12 mouse cellular contexts compared by ENCODE assay signal in the genomic region with DNA sequence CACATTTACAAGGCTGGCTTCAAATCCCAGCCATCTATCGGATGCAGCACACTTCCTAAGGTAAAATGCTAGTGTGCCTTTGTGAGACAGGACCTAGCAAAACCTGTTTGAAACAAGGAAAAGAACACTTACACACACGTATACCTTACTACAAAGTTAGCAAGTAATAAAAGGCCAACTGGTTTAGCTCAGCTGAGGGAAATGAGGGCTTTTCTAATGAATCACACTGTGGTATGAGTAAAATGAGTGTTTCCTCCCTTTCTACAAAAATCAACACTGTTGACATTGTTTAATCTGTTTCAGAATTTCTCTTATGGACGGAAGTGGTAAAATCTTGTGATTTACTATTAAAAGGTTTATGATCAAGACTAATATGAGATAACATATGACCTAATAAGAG.
DNase-seq lines count a peak whose midpoint lies in the region; ATAC-seq and TF ChIP-seq lines count a peak whose summit lies in the region.
"Had no signal": no experiment of that assay in that cellular context is flagged by ENCODE, and none has a peak within 500 bp of the region (broad histone marks: within the 10 kb centered on the region; RNA-seq: fewer than 3 reads in every experiment).

No protein-coding gene starts in this region.

- H3K27me3 ChIP-seq in heart, embryonic 10.5 days (ENCODE audit: insufficient read depth, poor library complexity, severe bottlenecking), result no peaks in the 10 kb centered on the region
- H3K27me3 ChIP-seq in kidney, postnatal 0 days (ENCODE audit: insufficient read depth, low read length), result no peaks in the 10 kb centered on the region
- no peaks in the 10 kb centered on the region for H3K27me3 ChIP-seq in limb, embryonic 13.5 days
- H3K27me3 ChIP-seq in midbrain, postnatal 0 days (ENCODE audit: insufficient read depth, low read length), result no peaks in the 10 kb centered on the region
- H3K27me3 ChIP-seq: liver, embryonic 12.5 days; megakaryocyte, embryonic 14.5 days had no signal

- no peak overlapping the region for H3K9ac ChIP-seq in kidney, postnatal 0 days (ENCODE audit: low read depth, low read length)
- H3K9ac ChIP-seq in limb, embryonic 13.5 days, result no peak overlapping the region
- H3K9ac ChIP-seq in midbrain, postnatal 0 days (replicated peaks; ENCODE audit: low read length, poor library complexity, severe bottlenecking), result no peak overlapping the region
- H3K9ac ChIP-seq: liver, embryonic 12.5 days had no signal

- intact Hi-C loops in heart, postnatal 25 days (cut with DNase I), result loop anchor here (5.0 kb wide), 1 partner anchor 40 kb away; no protein-coding TSS in a partner anchor

- H3K4me1 ChIP-seq in heart, embryonic 10.5 days, result peaks cover 56% of the 10 kb centered on the region
- peaks cover 20% of the 10 kb centered on the region for H3K4me1 ChIP-seq in kidney, postnatal 0 days (replicated peaks; ENCODE audit: insufficient read depth, low read length)
- peaks cover 50% of the 10 kb centered on the region for H3K4me1 ChIP-seq in limb, embryonic 13.5 days
- 0 out of 2 replicates have a peak, but pooled peaks cover 6% of the 10 kb centered on the region for H3K4me1 ChIP-seq in midbrain, postnatal 0 days (ENCODE audit: insufficient read depth, low read length)

- no peak for TF ChIP-seq CTCF in kidney, postnatal 0 days (IDR thresholded peaks at IDR 0.05; ENCODE audit: low read depth)
- TF ChIP-seq CTCF in midbrain, postnatal 0 days (IDR thresholded peaks at IDR 0.05), result no peak

- no peak overlapping the region for H3K4me3 ChIP-seq in heart, embryonic 10.5 days
- no peak overlapping the region for H3K4me3 ChIP-seq in kidney, postnatal 0 days (replicated peaks; ENCODE audit: low read depth, low read length)
- no peak overlapping the region for H3K4me3 ChIP-seq in limb, embryonic 13.5 days
- H3K4me3 ChIP-seq in midbrain, postnatal 0 days (ENCODE audit: low read depth, low read length), result no peak overlapping the region
- H3K4me3 ChIP-seq: hindbrain, embryonic 10.5 days; liver, embryonic 12.5 days had no signal

- WGBS in heart, embryonic 10.5 days, result 73% methylated on average over 3 of the region's 3 CpGs
- 46% methylated on average over 3 of the region's 3 CpGs for WGBS in kidney, postnatal 0 days
- WGBS in limb, embryonic 13.5 days, result 42% methylated on average over 3 of the region's 3 CpGs
- WGBS in midbrain, postnatal 0 days, result 83% methylated on average over 3 of the region's 3 CpGs

- peak overlapping the region; percentile 84; the same call in 1 of the 2 replicates for H3K27ac ChIP-seq in heart, embryonic 10.5 days
- H3K27ac ChIP-seq in kidney, postnatal 0 days, result peak overlapping the region; percentile 85
- peak overlapping the region; percentile 52; the same call in 1 of the 2 replicates for H3K27ac ChIP-seq in limb, embryonic 13.5 days
- no peak overlapping the region for H3K27ac ChIP-seq in midbrain, postnatal 0 days (ENCODE audit: low read depth, low read length)
- H3K27ac ChIP-seq: hindbrain, embryonic 10.5 days had no signal

- ATAC-seq in kidney, postnatal 0 days (replicated peaks; ENCODE audit: low FRiP score, low read depth), result no peak
- peak; percentile 11 for ATAC-seq in CD4-positive, CD25-positive, alpha-beta regulatory T cell, adult 4 months
- no peak for ATAC-seq in limb, embryonic 13.5 days (ENCODE audit: low FRiP score, low read depth)
- ATAC-seq in monocyte, adult 5-6 weeks (replicated peaks; ENCODE audit: insufficient number of reproducible peaks, low FRiP score, low TSS enrichment, poor library complexity, severe bottlenecking), result no peak
- ATAC-seq in midbrain, postnatal 0 days (ENCODE audit: low FRiP score), result no peak

- no peak overlapping the region for H3K4me2 ChIP-seq in kidney, postnatal 0 days (ENCODE audit: low read length)
- no peak overlapping the region for H3K4me2 ChIP-seq in limb, embryonic 13.5 days (replicated peaks)
- no peak overlapping the region for H3K4me2 ChIP-seq in midbrain, postnatal 0 days (ENCODE audit: low read depth, low read length, poor library complexity, severe bottlenecking)

- DNase-seq in heart, embryonic 10.5 days (ENCODE audit: low spot score), result no peak
- DNase-seq in heart, postnatal 25 days (ENCODE audit: low spot score), result no peak
- peak; percentile 58 for DNase-seq in kidney, postnatal 0 days (ENCODE audit: low spot score)
- no peak for DNase-seq in kidney, adult 11 months
- DNase-seq in midbrain, postnatal 0 days (ENCODE audit: low spot score), result no peak
- DNase-seq: spleen, adult 18-20 months had no signal

- no peaks in the 10 kb centered on the region for H3K9me3 ChIP-seq in heart, embryonic 10.5 days
- H3K9me3 ChIP-seq in kidney, postnatal 0 days (replicated peaks; ENCODE audit: low read length), result no peaks in the 10 kb centered on the region
- H3K9me3 ChIP-seq in limb, embryonic 13.5 days, result no peaks in the 10 kb centered on the region
- H3K9me3 ChIP-seq in midbrain, postnatal 0 days (ENCODE audit: low read length), result no peaks in the 10 kb centered on the region
- H3K9me3 ChIP-seq: hindbrain, embryonic 10.5 days; liver, embryonic 12.5 days; megakaryocyte, embryonic 14.5 days had no signal

- no peaks in the 10 kb centered on the region for H3K36me3 ChIP-seq in heart, embryonic 10.5 days
- no peaks in the 10 kb centered on the region for H3K36me3 ChIP-seq in kidney, postnatal 0 days (ENCODE audit: insufficient read depth, low read length)
- H3K36me3 ChIP-seq in limb, embryonic 13.5 days, result no peaks in the 10 kb centered on the region
- no peaks in the 10 kb centered on the region for H3K36me3 ChIP-seq in midbrain, postnatal 0 days (ENCODE audit: insufficient read depth, low read length)
- H3K36me3 ChIP-seq: hindbrain, embryonic 10.5 days; liver, embryonic 12.5 days had no signal
